Mouse (Mus musculus) ES-E14 (cell line): ENCODE data around the gene Gm10282. TPM values are rescaled to one million over a fixed set of nuclear protein-coding genes. Genes with fewer than 3 reads are reported as not detected.

Experiments
- DNase-seq: peaks from one replicate; pipeline ENCODE4 v3.0.0-alpha.2; 2013; ENCODE audit warnings: low read depth, low spot score
- H3K27ac ChIP-seq: 2 replicates; pipeline ENCODE4 v1.5.1; 2012; ENCODE audit warnings: low read depth, mild to moderate bottlenecking, low read length, moderate library complexity, mixed read lengths; ENCODE audit not compliant: poor library complexity, insufficient read depth, severe bottlenecking
- H3K36me3 ChIP-seq: 2 replicates; pipeline ENCODE4 v1.6.1; 2012; ENCODE audit warnings: mild to moderate bottlenecking, low read length, moderate library complexity, mixed read lengths; ENCODE audit not compliant: control insufficient read depth, poor library complexity, insufficient read depth, severe bottlenecking
- H3K4me1 ChIP-seq, 2 experiments: fragments of 150-350 bp in 1 of 2; sonication (generic) in 1 of 2; 2 replicates each; pipeline ENCODE4 v1.6.1; 2012; ENCODE audit warnings: low read length in 2 of 2, mild to moderate bottlenecking in 1 of 2, mixed read lengths in 1 of 2; ENCODE audit not compliant: control insufficient read depth in 2 of 2, insufficient read depth in 2 of 2, poor library complexity in 1 of 2
- H3K4me3 ChIP-seq, 2 experiments: fragments of 150-350 bp in 1 of 2; sonication (generic) in 1 of 2; 2 replicates each; pipeline ENCODE4 v1.5.1; 2012; ENCODE audit warnings: low read length in 2 of 2, low read depth in 1 of 2, mild to moderate bottlenecking in 1 of 2, mixed read lengths in 1 of 2; ENCODE audit not compliant: insufficient read depth in 1 of 2, poor library complexity in 1 of 2, severe bottlenecking in 1 of 2
- H3K9ac ChIP-seq: 2 replicates; pipeline ENCODE4 v1.6.1; 2012; ENCODE audit warnings: low read depth, mild to moderate bottlenecking, low read length, mixed read lengths; ENCODE audit not compliant: poor library complexity, insufficient read depth, severe bottlenecking
- H3K9me3 ChIP-seq: fragments of 150-350 bp; sonication (generic); 2 replicates; pipeline ENCODE4 v1.6.1; 2012; ENCODE audit warnings: low read depth, mild to moderate bottlenecking, low read length; ENCODE audit not compliant: control insufficient read depth, insufficient read depth
- CHD2 ChIP-seq: IDR thresholded peaks from 2 replicates; pipeline ENCODE4 v1.6.1; 2014; ENCODE audit warnings: mild to moderate bottlenecking, low read depth, low read length, inconsistent platforms
- HCFC1 ChIP-seq: IDR thresholded peaks from 2 replicates; pipeline ENCODE4 v1.6.1; 2012; ENCODE audit warnings: low read length, inconsistent platforms, borderline replicate concordance; ENCODE audit not compliant: insufficient read depth
- MAFK ChIP-seq: IDR thresholded peaks from 2 replicates; pipeline ENCODE4 v1.6.1; 2014; ENCODE audit warnings: mild to moderate bottlenecking, low read depth, low read length, inconsistent platforms; ENCODE audit not compliant: insufficient read depth
- ZC3H11A ChIP-seq: IDR thresholded peaks from 2 replicates; pipeline ENCODE4 v1.6.1; 2012; ENCODE audit warnings: low read depth, mild to moderate bottlenecking, inconsistent platforms, low read length, borderline replicate concordance
- ZNF384 ChIP-seq: IDR thresholded peaks from 2 replicates; pipeline ENCODE4 v1.6.1; 2012; ENCODE audit warnings: low read depth, low read length, inconsistent platforms
- in situ Hi-C, 2 experiments: fragments of 600-800 bp; cut with MboI; formaldehyde crosslinking; loops; one replicate each; pipeline ENCODE4 v1.15.1; 2025; ENCODE audit warnings: low sequenced_read_pairs in 2 of 2, inconsistent platforms in 1 of 2; ENCODE audit not compliant: unreplicated experiment in 2 of 2
- total RNA-seq: library from RNA; depleted of rRNA; stranded (reverse); fragments of 300-350 nt; gene quantifications from 2 replicates; pipeline ENCODE4 v1.2.3, GENCODE M21; 2012

The Gm10282 gene
- total RNA-seq, 1 experiment = 21.2 TPM

GRCm38 (mm10) chr8:72267106-72267505 lies 38.0 kb downstream of the Gm10282 start:
- DNase-seq = no peak
- Histone ChIP-seq H3K4me1 (peaks cover 8 to 19% of the 10 kb centered on the region in 2 experiments), H3K4me3 (no peak overlapping the region), H3K36me3 (no peaks in the 10 kb centered on the region; the same call in 1 of the 2 replicates), H3K9ac (no peak overlapping the region), H3K27ac (no peak overlapping the region), H3K9me3 (no peaks in the 10 kb centered on the region)
- TF ChIP-seq HCFC1 = no peak
- TF ChIP-seq ZC3H11A = no peak
- no peak for TF ChIP-seq MAFK
- TF ChIP-seq ZNF384 = no peak
- TF ChIP-seq CHD2 = no peak
- in situ Hi-C loops = loop anchor here (5.0 to 10.0 kb wide), 2 partner anchors 98 to 100 kb away; no protein-coding TSS in a partner anchor

GRCm38 (mm10) chr8:72266671-72267070 lies 38.4 kb downstream of the Gm10282 start:
- no peaks in the 10 kb centered on the region; the same call in 1 of the 2 replicates for H3K36me3 ChIP-seq
- H3K4me1 ChIP-seq = peaks cover 7 to 15% of the 10 kb centered on the region in 2 experiments
- no peak overlapping the region for H3K9ac ChIP-seq
- H3K27ac ChIP-seq = no peak overlapping the region
- TF ChIP-seq ZC3H11A (no peak), HCFC1 (no peak), ZNF384 (no peak), MAFK (no peak), CHD2 (no peak)
- no peaks in the 10 kb centered on the region for H3K9me3 ChIP-seq
- DNase-seq = no peak
- H3K4me3 ChIP-seq = no peak overlapping the region
- in situ Hi-C loops = loop anchor here (5.0 to 10.0 kb wide), 2 partner anchors 98 to 101 kb away; no protein-coding TSS in a partner anchor

GRCm38 (mm10) chr8:72265342-72265741 lies 39.7 kb downstream of the Gm10282 start:
- TF ChIP-seq ZNF384 = no peak
- in situ Hi-C loops = loop anchor here (5.0 to 10.0 kb wide), 2 partner anchors 99 to 102 kb away; no protein-coding TSS in a partner anchor

GRCm38 (mm10) chr8:72263451-72263850 lies 41.6 kb downstream of the Gm10282 start:
- Histone ChIP-seq H3K9me3 (no peaks in the 10 kb centered on the region), H3K4me1 (peaks cover 2 to 5% of the 10 kb centered on the region in 2 experiments; a peak in 3 of 4 replicates), H3K9ac (no peak overlapping the region), H3K27ac (no peak overlapping the region), H3K4me3 (no peak overlapping the region), H3K36me3 (no peaks in the 10 kb centered on the region; the same call in 1 of the 2 replicates)
- TF ChIP-seq MAFK (no peak), CHD2 (no peak), ZC3H11A (no peak), HCFC1 (no peak), ZNF384 (no peak)
- in situ Hi-C loops = loop anchor here in 1 of 2 experiments (10.0 kb wide), 1 partner anchor 101 kb away; no protein-coding TSS in a partner anchor
- no peak for DNase-seq

More at GRCm38 (mm10) chr8:72265342-72265741, 39.7 kb downstream of the Gm10282 start:
- DNase-seq = peak; percentile 26
- Histone ChIP-seq H3K9ac (no peak overlapping the region), H3K4me3 (no peak overlapping the region), H3K9me3 (no peaks in the 10 kb centered on the region), H3K27ac (no peak overlapping the region), H3K36me3 (no peaks in the 10 kb centered on the region; the same call in 1 of the 2 replicates), H3K4me1 (peaks cover 2 to 9% of the 10 kb centered on the region in 2 experiments; a peak in 3 of 4 replicates)

GRCm38 (mm10) chr8:72262756-72263155 lies 42.3 kb downstream of the Gm10282 start:
- H3K4me3 ChIP-seq = no peak overlapping the region
- in situ Hi-C loops = loop anchor here in 1 of 2 experiments (10.0 kb wide), 1 partner anchor 102 kb away; no protein-coding TSS in a partner anchor
- no peak for TF ChIP-seq HCFC1
- no peak for TF ChIP-seq ZC3H11A

More at GRCm38 (mm10) chr8:72262756-72263155, 42.3 kb downstream of the Gm10282 start:
- no peaks in the 10 kb centered on the region for H3K36me3 ChIP-seq
- no peaks in the 10 kb centered on the region for H3K9me3 ChIP-seq
- no peak overlapping the region for H3K27ac ChIP-seq
- no peak for DNase-seq
- no peak overlapping the region for H3K9ac ChIP-seq
- peaks cover under 1 to 2% of the 10 kb centered on the region in 2 experiments; a peak in 2 of 4 replicates for H3K4me1 ChIP-seq
